Mouse (Mus musculus) embryonic facial prominence, embryonic 14.5 days (tissue): ENCODE measurements around the gene 0610010K14Rik. TPM values are rescaled to one million over a fixed set of nuclear protein-coding genes. Genes with fewer than 3 reads are reported as not detected.
A peak's percentile ranks its signal among the peaks of the same experiment; 100 is the strongest.

Experiments
- ATAC-seq: fragments of 200-750 bp; cut with Nextera tagmentation; 2 replicates; pipeline ENCODE4 v1.8.0; 2017; ENCODE audit warnings: low read depth, moderate number of reproducible peaks, moderate TSS enrichment
- DNase-seq: peaks from one replicate; pipeline ENCODE4 v3.0.0-alpha.2; 2015; ENCODE audit warnings: low spot score
- H3K27ac ChIP-seq: fragments of 300-500 bp; sonication (generic); replicated peaks from 2 replicates; pipeline ENCODE4 v1.5.1; 2014; ENCODE audit warnings: low read depth, mild to moderate bottlenecking, low read length, moderate library complexity
- H3K27me3 ChIP-seq: fragments of 300-500 bp; sonication (generic); replicated peaks from 2 replicates; pipeline ENCODE4 v1.6.1; 2014; ENCODE audit warnings: low read length; ENCODE audit not compliant: control insufficient read depth, insufficient read depth
- H3K36me3 ChIP-seq: fragments of 300-500 bp; sonication (generic); 2 replicates; pipeline ENCODE4 v1.6.1; 2014; ENCODE audit warnings: low read length, mixed read lengths; ENCODE audit not compliant: control insufficient read depth, insufficient read depth
- H3K4me1 ChIP-seq: fragments of 300-500 bp; sonication (generic); 2 replicates; pipeline ENCODE4 v1.6.1; 2014; ENCODE audit warnings: antibody characterized with exemption, low read length; ENCODE audit not compliant: control insufficient read depth, insufficient read depth
- H3K4me2 ChIP-seq: fragments of 300-500 bp; sonication (generic); 2 replicates; pipeline ENCODE4 v1.6.1; 2014; ENCODE audit warnings: low read depth, mild to moderate bottlenecking, low read length, moderate library complexity, mixed read lengths
- H3K4me3 ChIP-seq: fragments of 300-500 bp; sonication (generic); 2 replicates; pipeline ENCODE4 v1.5.1; 2014; ENCODE audit warnings: low read depth, mild to moderate bottlenecking, low read length
- H3K9ac ChIP-seq: fragments of 300-500 bp; sonication (generic); 2 replicates; pipeline ENCODE4 v1.6.1; 2014; ENCODE audit warnings: low read depth, mild to moderate bottlenecking, low read length, moderate library complexity, mixed read lengths
- H3K9me3 ChIP-seq: fragments of 300-500 bp; sonication (generic); 2 replicates; pipeline ENCODE4 v1.6.1; 2016; ENCODE audit warnings: low read length; ENCODE audit not compliant: control insufficient read depth
- WGBS: fragments of 180-500 bp; shearing (Covaris S2); extraction: QIAGEN DNeasy Blood & Tissue Kit; methylation state at CpG from one replicate; pipeline ENCODE4 v1.1.7; 2014; 5-methylcytosine and 5-hydroxymethylcytosine counted together
- polyA plus RNA-seq: library from polyadenylated mRNA; unstranded; fragments of >200 nt; fragmentation: Nextera tagmentation; extraction: Ambion mirVana; gene quantifications from 2 replicates; pipeline ENCODE4 v1.2.1, GENCODE M21; 2014

Gene 0610010K14Rik
- polyA plus RNA-seq, 1 experiment from 2014 or later = 149 TPM

DNA sequence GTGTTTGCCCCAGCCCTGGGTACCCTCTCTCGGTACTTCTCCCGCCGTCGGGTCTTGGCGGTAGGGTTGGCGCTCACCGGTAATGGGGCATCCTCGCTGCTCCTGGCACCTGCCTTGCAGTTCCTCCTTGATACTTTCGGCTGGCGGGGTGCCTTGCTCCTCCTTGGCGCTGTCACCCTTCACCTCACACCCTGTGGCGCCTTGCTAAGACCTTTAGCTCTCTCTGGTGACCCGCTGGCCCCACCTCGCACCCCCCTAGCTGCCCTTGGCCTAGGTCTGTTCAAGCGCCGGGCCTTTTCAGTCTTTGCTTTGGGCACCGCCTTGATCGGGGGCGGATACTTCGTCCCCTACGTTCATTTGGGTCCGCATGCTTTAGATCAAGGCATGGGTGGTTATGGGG is 22.4 kb downstream of the 0610010K14Rik start:
- H3K27ac ChIP-seq = no peak overlapping the region
- H3K9me3 ChIP-seq = no peaks in the 10 kb centered on the region
- DNase-seq (no peak), ATAC-seq (no peak)
- H3K36me3 ChIP-seq = peaks cover 3% of the 10 kb centered on the region; the same call in 1 of the 2 replicates
- H3K4me1 ChIP-seq = peaks cover 16% of the 10 kb centered on the region
- H3K4me3 ChIP-seq = no peak overlapping the region
- no peak overlapping the region for H3K9ac ChIP-seq
- H3K4me2 ChIP-seq = no peak overlapping the region
- H3K27me3 ChIP-seq = peaks cover 52% of the 10 kb centered on the region
- WGBS = 16% methylated on average over 14 of the region's 22 CpGs

DNA sequence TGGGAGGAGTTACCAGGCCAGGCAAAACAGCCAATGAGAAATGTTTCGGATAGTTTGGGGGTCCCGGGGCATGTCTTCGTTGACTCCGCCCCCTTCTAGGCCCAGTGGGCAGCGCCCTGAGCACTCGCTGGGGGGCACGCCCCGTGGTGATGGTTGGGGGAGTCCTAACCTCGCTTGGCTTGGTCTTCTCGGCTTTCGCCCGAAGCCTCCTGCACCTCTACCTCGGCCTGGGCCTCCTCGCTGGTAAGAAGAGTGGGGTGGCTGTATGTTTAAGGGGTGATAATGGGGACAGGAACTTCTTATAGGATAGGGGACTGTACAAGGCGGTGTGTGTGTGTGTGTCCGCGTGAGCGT is 22.9 kb downstream of the 0610010K14Rik start:
- ATAC-seq (peak; percentile 7; the same call in 1 of the 2 replicates), DNase-seq (no peak)
- H3K36me3 ChIP-seq = peaks cover 3% of the 10 kb centered on the region; the same call in 1 of the 2 replicates
- H3K9me3 ChIP-seq = no peaks in the 10 kb centered on the region
- peak overlapping the region; percentile 59; the same call in 1 of the 2 replicates for H3K9ac ChIP-seq
- 8% methylated on average over 18 of the region's 18 CpGs for WGBS
- peaks cover 16% of the 10 kb centered on the region for H3K4me1 ChIP-seq
- H3K27me3 ChIP-seq = peaks cover 52% of the 10 kb centered on the region
- peak overlapping the region; percentile 68 for H3K4me2 ChIP-seq
- no peak overlapping the region for H3K27ac ChIP-seq
- peak overlapping the region; percentile 34 for H3K4me3 ChIP-seq

DNA sequence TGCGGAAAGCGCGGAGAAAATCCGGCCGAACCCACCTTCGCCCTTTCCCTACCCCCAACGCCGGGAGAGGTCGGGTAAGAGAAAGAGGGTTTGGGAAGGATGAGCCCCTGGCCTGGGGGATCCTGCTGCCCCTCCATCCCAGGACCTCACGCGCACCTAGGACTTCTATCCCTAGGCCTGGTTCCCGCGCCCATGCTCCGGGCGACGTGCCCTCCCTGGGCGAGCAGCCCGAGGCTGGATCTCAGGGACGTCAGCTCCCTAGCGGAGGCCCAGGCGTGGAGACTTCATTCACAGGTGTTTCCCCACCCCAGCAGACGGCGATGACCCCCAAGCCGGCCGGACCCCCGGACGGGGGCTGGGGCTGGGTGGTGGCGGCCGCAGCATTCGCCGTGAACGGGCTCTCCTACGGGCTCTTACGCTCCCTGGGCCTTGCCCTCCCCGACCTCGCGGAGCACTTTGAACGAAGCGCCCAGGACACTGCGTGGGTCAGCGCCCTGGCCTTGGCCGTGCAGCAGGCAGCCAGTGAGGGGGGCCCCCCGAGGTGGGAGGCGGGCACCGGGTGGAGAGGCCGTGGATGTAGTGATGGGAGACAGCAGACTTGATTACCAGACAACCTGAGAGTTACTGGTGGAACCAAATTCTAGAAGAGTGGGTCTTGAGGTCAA is 23.4 kb downstream of the 0610010K14Rik start:
- Histone ChIP-seq H3K36me3 (peaks cover 3% of the 10 kb centered on the region; the same call in 1 of the 2 replicates), H3K27ac (no peak overlapping the region), H3K9ac (peak overlapping the region; percentile 59), H3K4me2 (peak overlapping the region; percentile 68), H3K27me3 (peaks cover 52% of the 10 kb centered on the region), H3K4me3 (peak overlapping the region; percentile 34), H3K9me3 (no peaks in the 10 kb centered on the region), H3K4me1 (peaks cover 16% of the 10 kb centered on the region)
- DNase-seq (no peak), ATAC-seq (peak; percentile 27; the same call in 1 of the 2 replicates)
- under 1% methylated on average over 37 of the region's 46 CpGs for WGBS

DNA sequence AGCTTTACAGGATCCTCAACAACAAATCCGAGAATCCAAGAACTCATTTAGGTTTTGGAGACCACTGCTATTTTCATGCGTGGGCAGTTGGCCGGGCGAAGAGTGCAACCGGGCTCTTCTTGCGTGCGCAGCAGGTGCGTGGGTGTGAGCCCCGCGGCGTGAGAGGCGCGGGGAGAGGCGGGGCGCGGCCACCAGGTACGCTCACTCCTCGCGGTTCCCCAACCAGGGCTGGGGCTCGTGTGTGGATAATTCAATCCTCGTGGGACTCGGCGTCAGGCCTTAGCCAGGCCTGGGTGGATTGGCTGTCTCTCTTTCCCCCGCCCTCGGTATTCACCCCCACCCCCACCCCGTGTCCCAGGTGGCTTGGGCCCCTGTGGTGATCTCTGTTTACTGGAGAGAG is 24.0 kb downstream of the 0610010K14Rik start:
- Histone ChIP-seq H3K9ac (peak overlapping the region; percentile 59; the same call in 1 of the 2 replicates), H3K27me3 (peaks cover 52% of the 10 kb centered on the region), H3K4me1 (peaks cover 16% of the 10 kb centered on the region), H3K4me2 (peak overlapping the region; percentile 68), H3K9me3 (no peaks in the 10 kb centered on the region), H3K27ac (no peak overlapping the region), H3K36me3 (peaks cover 3% of the 10 kb centered on the region; the same call in 1 of the 2 replicates), H3K4me3 (peak overlapping the region; percentile 34)
- 8% methylated on average over 18 of the region's 26 CpGs for WGBS
- peak; percentile 60; the same call in 1 of the 2 replicates for ATAC-seq
- DNase-seq = no peak

DNA sequence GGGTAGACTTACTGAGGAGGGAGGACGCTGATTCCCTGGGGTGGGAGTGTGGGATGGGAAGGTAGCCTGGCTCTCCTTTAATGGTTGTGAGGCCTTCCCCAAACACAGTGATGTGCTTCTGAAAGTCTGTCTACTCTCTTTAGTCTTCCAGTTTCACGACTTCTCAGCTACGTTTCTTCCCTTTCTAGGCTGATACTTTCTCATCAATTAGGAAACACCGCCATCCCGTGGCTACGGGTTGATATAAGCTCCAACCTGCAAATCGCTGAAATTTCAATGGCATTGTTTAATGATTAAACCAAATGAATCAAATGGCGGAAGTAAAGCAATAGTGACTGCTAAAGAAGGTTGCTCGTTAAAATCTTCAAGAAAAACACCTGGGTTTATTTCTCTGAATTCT is 24.8 kb downstream of the 0610010K14Rik start:
- ATAC-seq = 0 out of 2 replicates have a peak, but pooled peaks have one; percentile 19
- Histone ChIP-seq H3K4me1 (peaks cover 16% of the 10 kb centered on the region), H3K36me3 (peaks cover 3% of the 10 kb centered on the region; the same call in 1 of the 2 replicates), H3K27ac (no peak overlapping the region), H3K9ac (no peak overlapping the region), H3K27me3 (peaks cover 52% of the 10 kb centered on the region), H3K4me2 (no peak overlapping the region), H3K4me3 (no peak overlapping the region), H3K9me3 (no peaks in the 10 kb centered on the region)
- WGBS = 9% methylated on average over 9 of the region's 9 CpGs
- peak; percentile 80 for DNase-seq

DNA sequence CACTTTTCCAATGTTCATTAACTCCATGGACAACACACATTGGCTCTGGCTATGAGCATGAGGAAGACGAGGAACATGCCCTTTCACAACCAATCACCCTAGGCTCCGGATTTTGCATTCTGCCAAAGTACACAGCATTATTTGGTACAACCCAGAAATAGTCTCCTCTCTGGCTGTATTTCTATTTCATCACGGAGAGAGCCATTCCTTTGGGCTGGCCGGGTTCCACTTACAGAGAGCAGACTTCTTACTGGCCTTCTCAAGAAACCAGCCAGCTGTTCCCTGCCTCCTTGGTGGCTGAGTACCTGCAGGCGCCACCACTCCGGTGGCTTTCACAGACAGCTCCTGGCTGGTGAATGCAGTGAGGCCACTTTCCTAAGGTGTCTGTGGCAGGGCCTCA is 25.3 kb downstream of the 0610010K14Rik start, which contains the start of gene Slc16a11:
Slc16a11 (plus strand) TSS at position 330 of the 400 bp plus-strand sequence.
- DNase-seq = no peak
- Histone ChIP-seq H3K9ac (peak within 1 kb of the TSS; percentile 59; the same call in 1 of the 2 replicates), H3K9me3 (no peaks in the 10 kb centered on the region), H3K4me1 (peaks cover 16% of the 10 kb centered on the region), H3K27me3 (peaks cover 50% of the 10 kb centered on the region), H3K4me3 (peak within 1 kb of the TSS; percentile 34; the same call in 1 of the 2 replicates), H3K36me3 (peaks cover 2% of the 10 kb centered on the region; the same call in 1 of the 2 replicates), H3K27ac (no peak within 1 kb of the TSS), H3K4me2 (peak within 1 kb of the TSS; percentile 68)
- 54% methylated on average over 6 of the region's 6 CpGs for WGBS
- no peak for ATAC-seq

DNA sequence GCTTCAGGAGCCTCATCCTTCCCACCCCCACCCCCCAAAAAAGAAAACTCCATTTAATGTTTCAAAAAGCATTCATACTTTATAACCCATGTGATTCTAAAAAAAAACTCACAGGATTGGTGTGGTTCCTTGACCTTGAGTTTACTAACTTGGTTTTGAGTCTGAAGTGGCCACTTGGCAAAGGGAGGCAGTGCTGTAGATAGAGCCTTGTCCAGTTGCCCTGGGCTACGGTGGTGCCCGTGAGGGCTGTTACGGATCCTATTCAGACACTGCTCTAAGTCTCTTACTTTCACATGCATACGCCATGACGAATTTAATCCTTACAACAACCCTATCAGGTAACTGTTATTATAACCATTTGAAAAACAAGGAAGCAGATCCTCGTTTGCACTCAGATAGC is 25.7 kb downstream of the 0610010K14Rik start:
- ATAC-seq = no peak
- H3K27ac ChIP-seq = no peak overlapping the region
- WGBS = 63% methylated on average over 6 of the region's 6 CpGs

DNA sequence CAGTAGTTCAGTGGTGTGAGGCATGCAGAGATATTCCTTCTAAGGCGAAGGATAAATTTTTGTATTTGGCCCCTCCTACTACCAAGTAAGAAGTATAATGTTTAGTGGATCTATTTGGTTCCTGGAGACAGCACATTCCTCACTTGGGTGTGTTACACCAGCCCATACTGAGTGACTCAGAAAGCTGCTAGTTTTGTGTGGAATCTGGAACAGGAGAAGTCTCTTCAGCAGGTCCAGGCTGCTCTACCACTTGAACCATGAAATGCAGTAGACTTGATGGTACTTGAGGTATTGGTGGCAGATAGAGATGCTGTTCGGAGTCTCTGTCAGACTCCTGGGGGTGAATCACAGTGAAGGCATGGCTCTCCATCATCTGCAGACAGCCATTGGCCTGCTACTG is 27.0 kb downstream of the 0610010K14Rik start:
- Histone ChIP-seq H3K4me1 (peaks cover 16% of the 10 kb centered on the region), H3K4me3 (no peak overlapping the region), H3K9me3 (no peaks in the 10 kb centered on the region), H3K9ac (no peak overlapping the region), H3K27me3 (peaks cover 33% of the 10 kb centered on the region), H3K36me3 (no peaks in the 10 kb centered on the region), H3K4me2 (no peak overlapping the region), H3K27ac (no peak overlapping the region)
- WGBS = 85% methylated on average over 2 of the region's 2 CpGs
- ATAC-seq (no peak), DNase-seq (no peak)

More for the DNA sequence above, 25.7 kb downstream of the 0610010K14Rik start:
- Histone ChIP-seq H3K4me1 (peaks cover 16% of the 10 kb centered on the region), H3K9me3 (no peaks in the 10 kb centered on the region), H3K9ac (no peak overlapping the region), H3K4me3 (no peak overlapping the region), H3K27me3 (peaks cover 46% of the 10 kb centered on the region), H3K36me3 (no peaks in the 10 kb centered on the region; the same call in 1 of the 2 replicates), H3K4me2 (no peak overlapping the region)
- no peak for DNase-seq
